Mouse (Mus musculus): ENCODE data around the gene Map2k4. TPM values are rescaled to one million over a fixed set of nuclear protein-coding genes. Genes with fewer than 3 reads are reported as not detected.

Map2k4 gene
- polyA plus RNA-seq, 1 experiment = 7.6 TPM

DNA sequence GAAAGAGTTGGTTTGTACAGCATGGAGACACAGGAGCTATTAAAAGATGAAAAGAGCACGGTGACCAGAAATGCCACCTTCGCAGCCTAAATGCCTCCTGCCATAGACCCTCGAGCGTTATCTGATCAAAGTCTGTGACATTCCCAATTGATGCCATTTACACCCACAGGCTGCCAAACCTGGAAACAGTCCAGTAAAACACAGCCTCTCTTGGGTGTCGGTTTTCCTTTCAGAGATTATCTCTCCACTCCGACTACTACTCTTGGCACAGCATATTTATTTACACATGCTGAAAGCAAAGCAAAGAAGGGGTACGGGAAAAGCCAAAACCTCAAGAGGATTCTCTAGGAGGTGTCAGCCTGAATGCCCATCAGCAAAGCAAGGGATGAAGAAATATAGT, 136.7 kb downstream of the Map2k4 start:
- H3K27ac ChIP-seq (ENCODE audit: insufficient read depth, low read length) = no peak overlapping the region
- 82% methylated on average over 7 of the region's 7 CpGs for WGBS
- TF ChIP-seq POLR2A (IDR thresholded peaks at IDR 0.05; ENCODE audit: low read depth, low read length) (no peak), CTCF (IDR thresholded peaks at IDR 0.05; ENCODE audit: extremely low read depth, insufficient read depth, insufficient read length, insufficient replicate concordance) (no peak)
- no peaks in the 10 kb centered on the region for H3K27me3 ChIP-seq (ENCODE audit: control insufficient read depth, insufficient read depth, low read length)
- H3K36me3 ChIP-seq (ENCODE audit: control insufficient read depth, insufficient read depth, low read length) = no peaks in the 10 kb centered on the region
- H3K4me3 ChIP-seq (ENCODE audit: extremely low read depth, insufficient read depth, insufficient read length) = no peak overlapping the region
- DNase-seq (ENCODE audit: low read depth in 1 of 2, low spot score in 2 of 2) = no peak
- no peaks in the 10 kb centered on the region for H3K4me1 ChIP-seq (ENCODE audit: control insufficient read depth, insufficient read depth, insufficient read length)

DNA sequence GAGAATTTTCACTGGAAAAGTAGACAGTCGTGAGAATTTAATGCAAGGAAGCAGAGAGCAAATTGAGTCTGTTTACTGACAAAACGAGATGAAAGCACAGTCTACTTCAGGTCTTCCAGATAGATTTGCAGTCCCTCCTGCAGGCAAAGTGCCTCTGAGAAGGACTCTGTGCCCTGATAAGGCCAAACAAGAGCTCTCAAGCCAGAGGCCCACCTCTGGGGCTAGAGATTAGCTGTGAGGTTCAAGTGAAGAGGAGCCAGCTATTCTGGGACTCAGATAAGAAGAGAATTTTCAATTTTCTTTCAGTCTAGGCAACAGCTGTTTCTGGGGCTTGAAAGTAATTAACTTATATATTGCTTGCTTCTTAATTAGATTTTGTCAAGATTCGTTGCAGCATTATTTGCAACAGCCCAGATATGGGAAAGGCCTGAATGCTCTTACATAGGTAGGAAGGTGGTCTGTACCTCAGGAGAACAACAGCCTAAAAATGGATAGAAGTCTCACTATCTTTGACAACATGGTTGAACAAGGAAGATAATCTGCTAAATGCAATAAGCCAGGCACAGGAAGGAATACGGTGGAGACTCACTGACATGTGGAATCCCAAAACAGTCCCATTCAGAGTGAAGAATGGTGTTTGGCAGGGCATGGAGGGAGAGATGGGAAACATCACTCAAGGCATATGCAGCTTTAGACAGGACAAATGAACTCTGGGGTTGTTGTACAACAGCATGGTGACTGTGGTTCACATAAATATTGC, 138.0 kb downstream of the Map2k4 start:
- WGBS = 69% methylated on average over 4 of the region's 4 CpGs
- H3K36me3 ChIP-seq (ENCODE audit: control insufficient read depth, insufficient read depth, low read length) = no peaks in the 10 kb centered on the region
- H3K27me3 ChIP-seq (ENCODE audit: control insufficient read depth, insufficient read depth, low read length) = no peaks in the 10 kb centered on the region
- no peak for DNase-seq (ENCODE audit: low read depth in 1 of 2, low spot score in 2 of 2)
- TF ChIP-seq POLR2A (IDR thresholded peaks at IDR 0.05; ENCODE audit: low read depth, low read length) (no peak), CTCF (IDR thresholded peaks at IDR 0.05; ENCODE audit: extremely low read depth, insufficient read depth, insufficient read length, insufficient replicate concordance) (no peak)
- no peaks in the 10 kb centered on the region for H3K4me1 ChIP-seq (ENCODE audit: control insufficient read depth, insufficient read depth, insufficient read length)
- H3K27ac ChIP-seq (ENCODE audit: insufficient read depth, low read length) = no peak overlapping the region
- H3K4me3 ChIP-seq (ENCODE audit: extremely low read depth, insufficient read depth, insufficient read length) = no peak overlapping the region

DNA sequence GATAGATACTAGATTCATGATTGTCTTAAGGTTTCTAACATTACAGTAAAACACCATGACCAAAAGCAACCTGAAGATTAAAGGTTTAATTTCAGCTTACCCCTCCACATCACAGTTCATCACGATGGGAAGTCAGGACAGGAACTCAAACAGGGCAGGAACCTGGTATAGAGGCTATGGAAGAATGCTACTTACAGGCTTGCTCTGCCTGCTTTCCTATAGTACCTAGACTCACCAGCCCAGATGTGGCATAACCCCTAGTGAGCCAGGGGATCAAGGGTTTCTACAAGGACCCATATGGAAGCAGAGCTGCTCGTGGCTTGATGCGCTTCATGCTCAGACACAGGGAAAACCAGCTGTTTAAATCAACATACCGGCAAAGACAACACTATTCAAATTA, 138.6 kb downstream of the Map2k4 start:
- TF ChIP-seq POLR2A (IDR thresholded peaks at IDR 0.05; ENCODE audit: low read depth, low read length) (no peak), CTCF (IDR thresholded peaks at IDR 0.05; ENCODE audit: extremely low read depth, insufficient read depth, insufficient read length, insufficient replicate concordance) (no peak)
- Histone ChIP-seq H3K27ac (ENCODE audit: insufficient read depth, low read length) (no peak overlapping the region), H3K27me3 (ENCODE audit: control insufficient read depth, insufficient read depth, low read length) (no peaks in the 10 kb centered on the region), H3K4me3 (ENCODE audit: extremely low read depth, insufficient read depth, insufficient read length) (no peak overlapping the region), H3K36me3 (ENCODE audit: control insufficient read depth, insufficient read depth, low read length) (no peaks in the 10 kb centered on the region), H3K4me1 (ENCODE audit: control insufficient read depth, insufficient read depth, insufficient read length) (no peaks in the 10 kb centered on the region)
- WGBS = 74% methylated on average over 4 of the region's 4 CpGs
- no peak for DNase-seq (ENCODE audit: low read depth in 1 of 2, low spot score in 2 of 2)

DNA sequence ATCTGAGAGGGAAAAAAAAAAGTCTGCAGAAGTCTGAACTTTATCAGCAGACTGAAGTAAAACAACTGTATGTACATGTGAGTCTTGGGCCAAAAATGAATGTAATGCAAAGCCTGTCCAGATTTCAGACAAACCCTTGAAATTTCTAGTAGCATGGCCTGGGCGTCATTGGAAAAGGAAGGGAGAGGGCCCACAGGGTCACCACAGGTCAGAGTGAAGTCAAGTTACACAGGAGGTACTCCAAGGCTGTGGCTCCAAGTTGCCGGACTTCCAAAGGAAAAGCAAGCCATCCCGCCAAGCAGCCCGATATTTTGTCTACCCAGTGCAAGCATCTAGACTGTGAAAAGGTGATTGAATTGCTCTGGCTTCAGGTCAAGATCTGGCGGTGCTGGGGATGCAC, 141.8 kb downstream of the Map2k4 start:
- WGBS = 82% methylated on average over 5 of the region's 5 CpGs
- TF ChIP-seq POLR2A (IDR thresholded peaks at IDR 0.05; ENCODE audit: low read depth, low read length) (no peak), CTCF (IDR thresholded peaks at IDR 0.05; ENCODE audit: extremely low read depth, insufficient read depth, insufficient read length, insufficient replicate concordance) (no peak)
- Histone ChIP-seq H3K36me3 (ENCODE audit: control insufficient read depth, insufficient read depth, low read length) (no peaks in the 10 kb centered on the region), H3K27ac (ENCODE audit: insufficient read depth, low read length) (no peak overlapping the region), H3K4me3 (ENCODE audit: extremely low read depth, insufficient read depth, insufficient read length) (no peak overlapping the region), H3K27me3 (ENCODE audit: control insufficient read depth, insufficient read depth, low read length) (no peaks in the 10 kb centered on the region), H3K4me1 (ENCODE audit: control insufficient read depth, insufficient read depth, insufficient read length) (no peaks in the 10 kb centered on the region)
- no peak for DNase-seq (ENCODE audit: low read depth in 1 of 2, low spot score in 2 of 2)

DNA sequence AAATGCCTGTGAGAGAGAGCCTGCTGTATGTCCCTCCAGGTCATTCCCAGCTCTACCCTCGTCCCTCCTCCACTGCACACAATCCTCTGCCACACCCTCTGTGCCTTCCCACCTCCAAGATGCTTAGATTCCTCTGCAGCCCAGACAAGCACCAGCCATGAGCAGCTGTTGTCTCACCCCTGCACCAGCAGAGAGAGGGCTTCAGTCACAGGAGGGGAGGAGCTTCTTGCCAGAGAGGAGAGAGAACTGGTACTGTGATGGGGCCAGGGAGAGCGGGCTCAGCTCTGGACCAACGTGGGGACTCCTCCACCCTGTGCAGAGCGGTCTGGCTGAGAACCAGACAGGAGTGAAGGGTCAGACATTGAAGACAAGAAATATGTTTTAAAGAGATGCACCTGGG, 143.6 kb downstream of the Map2k4 start:
- no peak for DNase-seq (ENCODE audit: low read depth in 1 of 2, low spot score in 2 of 2)
- Histone ChIP-seq H3K4me3 (ENCODE audit: extremely low read depth, insufficient read depth, insufficient read length) (no peak overlapping the region), H3K27ac (ENCODE audit: insufficient read depth, low read length) (no peak overlapping the region), H3K4me1 (ENCODE audit: control insufficient read depth, insufficient read depth, insufficient read length) (no peaks in the 10 kb centered on the region), H3K27me3 (ENCODE audit: control insufficient read depth, insufficient read depth, low read length) (no peaks in the 10 kb centered on the region), H3K36me3 (ENCODE audit: control insufficient read depth, insufficient read depth, low read length) (no peaks in the 10 kb centered on the region)
- TF ChIP-seq CTCF (IDR thresholded peaks at IDR 0.05; ENCODE audit: extremely low read depth, insufficient read depth, insufficient read length, insufficient replicate concordance) = no peak
- 69% methylated on average over 4 of the region's 4 CpGs for WGBS

DNA sequence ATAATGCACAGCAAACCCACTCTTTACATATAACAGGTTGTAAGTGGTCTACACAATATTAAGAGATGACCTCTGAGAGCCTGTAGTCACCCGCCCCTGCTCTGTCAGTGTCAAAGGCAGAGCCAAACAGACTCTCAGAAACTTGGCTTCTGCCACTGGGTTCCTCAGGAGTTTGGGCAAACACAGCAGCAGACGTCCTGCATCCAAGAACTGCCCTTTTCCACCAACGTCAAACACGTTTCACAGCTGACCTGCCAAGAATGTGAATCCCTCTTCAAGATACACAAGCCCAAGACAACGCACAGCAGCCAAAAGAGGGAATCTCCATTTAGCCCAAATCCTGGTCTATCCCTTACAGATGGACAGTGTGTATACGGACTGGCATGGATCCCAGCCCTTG, 147.8 kb downstream of the Map2k4 start:
- H3K27me3 ChIP-seq (ENCODE audit: control insufficient read depth, insufficient read depth, low read length) = no peaks in the 10 kb centered on the region
- no peaks in the 10 kb centered on the region for H3K4me1 ChIP-seq (ENCODE audit: control insufficient read depth, insufficient read depth, insufficient read length)
- no peak overlapping the region for H3K27ac ChIP-seq (ENCODE audit: insufficient read depth, low read length)
- no peaks in the 10 kb centered on the region for H3K36me3 ChIP-seq (ENCODE audit: control insufficient read depth, insufficient read depth, low read length)
- no peak overlapping the region for H3K4me3 ChIP-seq (ENCODE audit: extremely low read depth, insufficient read depth, insufficient read length)
- TF ChIP-seq CTCF (IDR thresholded peaks at IDR 0.05; ENCODE audit: extremely low read depth, insufficient read depth, insufficient read length, insufficient replicate concordance) (no peak), POLR2A (IDR thresholded peaks at IDR 0.05; ENCODE audit: low read depth, low read length) (no peak)
- WGBS = 81% methylated on average over 6 of the region's 6 CpGs
- no peak for DNase-seq (ENCODE audit: low read depth in 1 of 2, low spot score in 2 of 2)

Other genes with a start within 250 kb of the Map2k4 start
- gene Zkscan6, start 18.9 kb upstream of the Map2k4 start, polyA plus RNA-seq (2012; rRNA removed) = 3.3 and 3.7 TPM in 2 replicates

Data from spleen, adult 2 months (tissue).